Mouse (Mus musculus) brown adipose tissue, adult 24 weeks (tissue): ENCODE results near the gene Lbhd2. TPM values are rescaled to one million over a fixed set of nuclear protein-coding genes. Genes with fewer than 3 reads are reported as not detected.

ENCODE experiments used
- polyA plus RNA-seq: library from polyadenylated mRNA; stranded (reverse); fragments of >200 nt; gene quantifications from 2 replicates; pipeline ENCODE4 v1.2.4, GENCODE M21; 2012; ENCODE audit not compliant: missing spikeins, insufficient read depth, insufficient read length

Lbhd2 gene
- polyA plus RNA-seq, 1 experiment: not detected

Other genes starting within 250 kb of the Lbhd2 start
- gene Traf3, start 240.4 kb upstream of the Lbhd2 start, polyA plus RNA-seq: 4.7 and 5.1 TPM in 2 replicates
- gene 4930595D18Rik, start 222.3 kb upstream of the Lbhd2 start, polyA plus RNA-seq: not detected in 2 replicates
- gene Amn, start 135.7 kb upstream of the Lbhd2 start, polyA plus RNA-seq: not detected in 2 replicates
- 24.1 and 24.3 TPM in 2 replicates for gene Cdc42bpb, start 29.1 kb upstream of the Lbhd2 start, polyA plus RNA-seq
- gene Exoc3l4, start 10.2 kb downstream of the Lbhd2 start, polyA plus RNA-seq: not detected in 2 replicates
- gene Tnfaip2, start 35.7 kb downstream of the Lbhd2 start, polyA plus RNA-seq: 3.3 and 3.6 TPM in 2 replicates
- not detected in 2 replicates for gene Gm266, start 79.0 kb downstream of the Lbhd2 start, polyA plus RNA-seq
- 216 and 330 TPM in 2 replicates for gene Eif5, start 131.2 kb downstream of the Lbhd2 start, polyA plus RNA-seq
- 25.9 and 31.0 TPM in 2 replicates for gene Mark3, start 167.7 kb downstream of the Lbhd2 start, polyA plus RNA-seq